Mouse (Mus musculus): ENCODE measurements around the gene Peg12.

Gene Peg12

DNA sequence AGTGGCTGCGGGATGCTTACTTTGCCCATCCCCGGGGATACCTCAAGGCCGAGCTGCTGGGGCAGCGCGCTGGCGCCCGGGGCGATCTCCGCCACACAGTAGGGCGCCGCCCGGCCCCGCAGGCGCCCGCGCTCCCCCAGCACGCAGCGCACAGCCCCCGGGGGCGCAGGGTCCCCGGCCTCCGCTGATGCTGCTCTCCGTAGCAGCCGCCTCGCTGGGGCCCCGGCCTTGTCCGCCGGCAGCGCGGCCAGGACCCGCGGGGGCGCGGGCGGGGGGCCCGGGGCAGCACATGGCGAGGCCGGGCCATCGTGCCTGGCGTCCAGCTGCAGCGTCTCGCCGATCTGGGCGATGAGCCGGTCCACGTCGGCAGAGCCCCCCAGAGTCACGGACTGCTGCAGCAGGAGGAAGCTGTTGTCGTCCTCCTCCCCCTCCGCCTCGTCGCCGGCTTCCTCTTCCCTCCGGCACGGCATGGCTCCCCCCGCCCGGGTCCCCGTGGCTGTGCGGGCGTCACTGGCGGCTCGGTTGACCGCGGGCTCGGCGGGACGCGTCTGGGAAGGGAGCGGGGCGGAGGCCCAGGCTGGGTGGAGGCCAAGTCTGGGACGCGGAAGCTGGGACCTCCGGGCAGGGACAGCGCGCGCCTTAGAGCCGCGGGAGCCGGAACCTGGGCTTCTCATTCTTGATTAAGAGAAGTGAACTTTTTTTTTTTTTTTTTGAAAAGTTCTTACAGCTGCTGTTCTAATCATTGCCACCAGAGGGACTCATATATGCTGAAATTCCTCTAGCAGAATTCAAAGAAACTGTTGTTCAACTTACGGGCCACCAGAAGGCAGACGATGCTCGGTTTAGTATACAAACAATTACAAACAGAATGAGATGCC is at the start of gene Peg12:
Gene Peg12 (minus strand): TSS at position 633 of the 878 bp plus-strand sequence.
- DNase-seq (ENCODE audit: low read depth, low spot score): no peak

GRCm38 (mm10) chr7:62486139-62486538 is 21.8 kb upstream of the Peg12 start:
- DNase-seq (ENCODE audit: low read depth, low spot score): no peak

- no peak for DNase-seq (ENCODE audit: low read depth, low spot score)
Observed at GRCm38 (mm10) chr7:62463007-62463877, 1.1 kb downstream of the Peg12 start.

GRCm38 (mm10) chr7:62462229-62463006 is 1.9 kb downstream of the Peg12 start:
- DNase-seq (ENCODE audit: low read depth, low spot score): no peak

DNA sequence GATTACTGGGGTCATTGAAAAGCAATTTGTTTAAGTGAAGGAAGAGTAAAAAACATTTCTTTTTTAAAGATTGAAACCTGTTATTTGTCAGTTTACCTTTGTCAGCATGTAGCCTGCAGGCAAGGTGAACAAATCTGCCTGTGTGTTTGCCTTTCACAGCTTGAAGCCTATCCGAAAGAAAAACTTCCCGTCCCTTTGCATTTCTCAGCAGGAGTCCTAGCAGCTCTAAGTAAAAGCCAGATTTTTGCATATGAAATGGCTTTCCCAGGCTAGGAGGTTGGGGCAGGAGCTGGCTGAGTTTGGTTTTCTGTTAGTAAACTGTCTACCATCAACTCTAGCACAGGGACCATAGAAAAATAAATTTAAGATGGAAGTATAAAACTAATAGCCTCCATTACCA is 12.0 kb downstream of the Peg12 start:
- DNase-seq (ENCODE audit: low read depth, low spot score): no peak

DNA sequence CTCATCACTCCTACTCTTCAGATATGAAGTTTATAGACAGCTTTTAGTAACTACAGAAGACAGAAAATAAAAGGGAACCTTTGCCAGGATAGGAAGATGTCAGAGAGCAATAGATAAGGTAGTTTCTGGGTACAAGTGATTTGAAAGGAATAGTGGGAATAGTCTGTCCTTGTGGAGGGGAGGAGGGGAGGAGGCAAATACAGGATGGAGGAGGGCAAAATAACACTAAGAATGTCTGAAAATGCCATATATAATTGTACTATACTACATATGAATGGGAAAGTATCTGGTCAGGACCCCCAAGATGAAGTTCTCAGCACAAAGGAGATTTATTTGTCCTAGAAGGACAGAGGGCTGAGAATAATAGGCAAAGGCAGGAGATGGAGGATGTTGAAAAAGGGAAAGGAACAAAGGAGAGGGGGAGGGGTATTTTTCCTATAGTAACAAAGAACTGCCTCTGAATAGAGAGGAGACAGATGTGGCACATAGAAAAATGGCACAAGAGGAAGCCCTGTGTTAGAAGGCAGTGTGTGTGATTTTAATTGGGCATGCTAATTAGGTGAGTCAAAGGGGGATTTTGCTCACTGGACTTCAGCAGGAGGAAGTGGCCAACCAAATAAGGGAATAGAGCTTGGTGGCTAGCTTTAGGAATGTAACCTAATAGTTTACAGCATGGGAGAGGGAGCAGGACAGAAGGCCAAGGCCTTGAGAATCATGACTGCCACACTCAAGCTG is 18.7 kb downstream of the Peg12 start:
- DNase-seq (ENCODE audit: low read depth, low spot score): no peak

- DNase-seq (ENCODE audit: low read depth, low spot score): no peak
Observed at GRCm38 (mm10) chr7:62436394-62436793, 27.9 kb downstream of the Peg12 start.

DNA sequence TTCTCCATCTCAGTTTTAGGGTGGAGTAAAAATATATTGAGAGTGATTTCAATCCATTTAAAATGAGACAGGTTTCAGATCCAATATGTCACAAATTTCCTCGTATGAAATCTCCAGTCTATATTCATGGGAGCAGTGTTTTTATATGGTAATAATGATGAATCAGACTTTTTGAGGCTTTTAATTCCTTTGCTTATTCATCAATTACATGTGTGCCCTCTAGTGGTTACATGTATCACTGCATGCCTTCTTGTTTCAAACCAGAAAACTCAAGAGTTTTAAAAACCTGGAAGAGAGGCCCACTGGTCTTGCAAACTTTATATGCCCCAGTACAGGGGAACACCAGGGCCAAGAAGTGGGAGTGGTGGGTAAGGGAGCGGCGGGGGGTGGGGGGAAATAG is 31.1 kb downstream of the Peg12 start:
- no peak for DNase-seq (ENCODE audit: low read depth, low spot score)

GRCm38 (mm10) chr7:62428337-62428736 is 36.0 kb downstream of the Peg12 start:
- no peak for DNase-seq (ENCODE audit: low read depth, low spot score)

DNA sequence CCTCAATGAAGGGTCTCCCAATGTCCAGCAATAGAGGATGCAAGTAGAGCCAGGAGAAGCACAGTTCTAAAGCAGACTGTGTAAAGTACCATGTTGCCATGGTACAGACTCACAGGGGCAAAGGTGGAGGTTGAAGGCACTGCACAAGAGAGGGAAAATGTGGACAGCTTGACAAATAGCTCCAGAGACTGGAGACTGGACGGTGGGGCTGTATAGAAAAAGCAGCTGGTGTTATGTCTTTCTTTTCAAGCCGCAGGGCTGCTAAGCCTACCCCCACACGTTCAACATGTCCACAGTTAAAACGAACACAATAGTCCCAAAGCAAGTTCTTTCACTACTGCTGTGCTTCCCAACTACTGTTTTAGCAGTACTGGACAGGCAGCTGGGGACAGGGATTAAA is 41.1 kb downstream of the Peg12 start:
- no peak for DNase-seq (ENCODE audit: low read depth, low spot score)

GRCm38 (mm10) chr7:62420566-62420965 is 43.7 kb downstream of the Peg12 start:
- no peak for DNase-seq (ENCODE audit: low read depth, low spot score)

- DNase-seq (ENCODE audit: low read depth, low spot score): no peak
Observed at GRCm38 (mm10) chr7:62419493-62420360, 44.6 kb downstream of the Peg12 start, which contains the start of gene Mkrn3. TSS of gene Mkrn3 (minus strand) at chr7:62420139.

- no peak for DNase-seq (ENCODE audit: low read depth, low spot score)
Observed at GRCm38 (mm10) chr7:62419105-62419492, 45.2 kb downstream of the Peg12 start.

DNA sequence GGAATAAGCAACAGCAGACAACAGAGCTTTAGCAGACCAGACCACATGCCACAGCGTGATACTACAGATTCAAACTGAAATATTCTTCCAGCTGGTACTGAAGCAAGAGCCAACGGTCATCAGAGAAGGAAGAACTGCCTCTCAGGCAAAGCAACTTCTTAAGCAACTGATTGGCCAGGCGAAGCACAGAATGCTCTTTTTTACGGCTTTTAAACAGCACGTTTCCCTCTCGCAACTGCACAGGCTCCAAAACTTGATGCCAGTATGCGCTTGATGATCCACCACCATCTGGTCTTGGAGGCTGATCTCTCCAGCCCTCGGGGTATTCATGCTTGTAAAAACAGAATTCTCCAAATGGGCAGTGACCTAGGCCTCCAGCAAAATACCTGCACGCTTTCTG is 46.0 kb downstream of the Peg12 start:
- no peak for DNase-seq (ENCODE audit: low read depth, low spot score)

- no peak for DNase-seq (ENCODE audit: low read depth, low spot score)
Observed at GRCm38 (mm10) chr7:62416173-62416572, 48.1 kb downstream of the Peg12 start.

GRCm38 (mm10) chr7:62415222-62415621 is 49.1 kb downstream of the Peg12 start:
- DNase-seq (ENCODE audit: low read depth, low spot score): no peak

All from c-Kit-negative CD71-positive TER-119-positive erythroid progenitor cells, embryonic 14.5 days (primary cell).